Mouse (Mus musculus) kidney, postnatal 0 days (tissue): ENCODE data around the gene Ptprg. TPM values are rescaled to one million over a fixed set of nuclear protein-coding genes. Genes with fewer than 3 reads are reported as not detected.

ENCODE experiments used
- ATAC-seq: fragments of 200-750 bp; cut with Nextera tagmentation; replicated peaks from 2 replicates; pipeline ENCODE4 v1.8.0; 2017; ENCODE audit warnings: low read depth, moderate number of reproducible peaks, moderate TSS enrichment, moderate library complexity; ENCODE audit not compliant: low FRiP score
- DNase-seq: peaks from one replicate; pipeline ENCODE4 v3.0.0-alpha.2; 2016; ENCODE audit warnings: low spot score
- H3K27ac ChIP-seq: fragments of 300-500 bp; sonication (generic); 2 replicates; pipeline ENCODE4 v1.5.1; 2014; ENCODE audit warnings: mild to moderate bottlenecking
- H3K27me3 ChIP-seq: fragments of 300-500 bp; sonication (generic); 2 replicates; pipeline ENCODE4 v1.6.1; 2014; ENCODE audit warnings: low read length, mixed read lengths; ENCODE audit not compliant: insufficient read depth
- H3K36me3 ChIP-seq: fragments of 300-500 bp; sonication (generic); 2 replicates; pipeline ENCODE4 v1.6.1; 2014; ENCODE audit warnings: low read length, mixed read lengths; ENCODE audit not compliant: insufficient read depth
- H3K4me1 ChIP-seq: fragments of 300-500 bp; sonication (generic); replicated peaks from 2 replicates; pipeline ENCODE4 v1.6.1; 2014; ENCODE audit warnings: antibody characterized with exemption, low read length, mixed read lengths; ENCODE audit not compliant: insufficient read depth
- H3K4me2 ChIP-seq: fragments of 300-500 bp; sonication (generic); 2 replicates; pipeline ENCODE4 v1.6.1; 2014; ENCODE audit warnings: mild to moderate bottlenecking, low read length, moderate library complexity, mixed read lengths
- H3K4me3 ChIP-seq: fragments of 300-500 bp; sonication (generic); replicated peaks from 2 replicates; pipeline ENCODE4 v1.5.1; 2014; ENCODE audit warnings: low read depth, low read length
- H3K9ac ChIP-seq: fragments of 300-500 bp; sonication (generic); 2 replicates; pipeline ENCODE4 v1.6.1; 2014; ENCODE audit warnings: low read depth, low read length
- H3K9me3 ChIP-seq: fragments of 300-500 bp; sonication (generic); replicated peaks from 2 replicates; pipeline ENCODE4 v1.6.1; 2016; ENCODE audit warnings: low read length, inconsistent platforms, mixed read lengths
- CTCF ChIP-seq: IDR thresholded peaks from 2 replicates; pipeline ENCODE4 v1.5.1; 2016; ENCODE audit warnings: antibody characterized with exemption, low read depth, mild to moderate bottlenecking, moderate library complexity
- WGBS: fragments of 180-500 bp; shearing (Covaris S2); extraction: QIAGEN DNeasy Blood & Tissue Kit; methylation state at CpG from one replicate; pipeline ENCODE4 v1.1.7; 2014; 5-methylcytosine and 5-hydroxymethylcytosine counted together
- polyA plus RNA-seq: library from polyadenylated mRNA; unstranded; fragments of >200 nt; fragmentation: Nextera tagmentation; extraction: Ambion mirVana; gene quantifications from 2 replicates; pipeline ENCODE4 v1.2.1, GENCODE M21; 2015

Ptprg gene
- polyA plus RNA-seq, 1 experiment from 2014 or later, result 23.5 TPM

- Histone ChIP-seq H3K36me3 (no peaks in the 10 kb centered on the region), H3K4me1 (0 out of 2 replicates have a peak, but pooled peaks cover 4% of the 10 kb centered on the region), H3K27ac (no peak overlapping the region), H3K9ac (no peak overlapping the region), H3K27me3 (no peaks in the 10 kb centered on the region), H3K4me2 (no peak overlapping the region), H3K9me3 (no peaks in the 10 kb centered on the region), H3K4me3 (no peak overlapping the region)
- TF ChIP-seq CTCF, result no peak
- 82% methylated on average over 5 of the region's 5 CpGs for WGBS
- DNase-seq (no peak), ATAC-seq (no peak)
Observed at GRCm38 (mm10) chr14:11536121-11536520, 17.2 kb upstream of the Ptprg start.

GRCm38 (mm10) chr14:11551892-11552291 is 1.4 kb upstream of the Ptprg start:
- peak; percentile 65 for DNase-seq
- no peak for TF ChIP-seq CTCF
- Histone ChIP-seq H3K9me3 (no peaks in the 10 kb centered on the region), H3K9ac (no peak overlapping the region), H3K4me2 (peak overlapping the region; percentile 79), H3K36me3 (no peaks in the 10 kb centered on the region), H3K4me3 (peak overlapping the region; percentile 69), H3K4me1 (0 out of 2 replicates have a peak, but pooled peaks cover 4% of the 10 kb centered on the region), H3K27me3 (no peaks in the 10 kb centered on the region), H3K27ac (no peak overlapping the region)
- 8% methylated on average over 11 of the region's 11 CpGs for WGBS
- no peak for ATAC-seq

GRCm38 (mm10) chr14:11552521-11553272 is 635 bp upstream of the Ptprg start:
- peak overlapping the region; percentile 80 for H3K9ac ChIP-seq
- H3K9me3 ChIP-seq, result no peaks in the 10 kb centered on the region
- DNase-seq, result peak; percentile 58
- under 1% methylated on average over 33 of the region's 33 CpGs for WGBS
- no peaks in the 10 kb centered on the region for H3K27me3 ChIP-seq
- peak overlapping the region; percentile 69 for H3K4me3 ChIP-seq
- TF ChIP-seq CTCF, result no peak
- H3K27ac ChIP-seq, result peak overlapping the region; percentile 93
- peak; percentile 23 for ATAC-seq
- H3K4me2 ChIP-seq, result peak overlapping the region; percentile 79
- H3K4me1 ChIP-seq, result 0 out of 2 replicates have a peak, but pooled peaks cover 6% of the 10 kb centered on the region
- H3K36me3 ChIP-seq, result no peaks in the 10 kb centered on the region

GRCm38 (mm10) chr14:11553679-11554305 is 460 bp downstream of the Ptprg start:
- peak overlapping the region; percentile 69 for H3K4me3 ChIP-seq
- DNase-seq, result peak; percentile 74
- H3K4me2 ChIP-seq, result peak overlapping the region; percentile 79
- WGBS, result under 1% methylated on average over 56 of the region's 57 CpGs
- H3K27ac ChIP-seq, result peak overlapping the region; percentile 93
- 0 out of 2 replicates have a peak, but pooled peaks cover 6% of the 10 kb centered on the region for H3K4me1 ChIP-seq
- no peaks in the 10 kb centered on the region for H3K36me3 ChIP-seq
- H3K9me3 ChIP-seq, result no peaks in the 10 kb centered on the region
- TF ChIP-seq CTCF, result no peak; the same call in 1 of the 2 replicates
- H3K9ac ChIP-seq, result peak overlapping the region; percentile 80
- no peaks in the 10 kb centered on the region for H3K27me3 ChIP-seq
- ATAC-seq, result peak; percentile 53

- WGBS, result under 1% methylated on average over 46 of the region's 46 CpGs
- DNase-seq, result peak; percentile 79
Observed at GRCm38 (mm10) chr14:11554306-11555041, 1.1 kb downstream of the Ptprg start.

GRCm38 (mm10) chr14:11555061-11555501 is 1.7 kb downstream of the Ptprg start:
- Histone ChIP-seq H3K27ac (peak overlapping the region; percentile 93), H3K4me1 (0 out of 2 replicates have a peak, but pooled peaks cover 10% of the 10 kb centered on the region), H3K36me3 (no peaks in the 10 kb centered on the region), H3K9ac (peak overlapping the region; percentile 80), H3K27me3 (no peaks in the 10 kb centered on the region), H3K4me2 (peak overlapping the region; percentile 79), H3K9me3 (no peaks in the 10 kb centered on the region), H3K4me3 (peak overlapping the region; percentile 69)
- TF ChIP-seq CTCF, result no peak
- WGBS, result 0% methylated on average over 17 of the region's 17 CpGs
- 0 out of 2 replicates have a peak, but pooled peaks have one; percentile 6 for ATAC-seq
- DNase-seq, result peak; percentile 37

More at GRCm38 (mm10) chr14:11554306-11555041, 1.1 kb downstream of the Ptprg start:
- peak overlapping the region; percentile 69 for H3K4me3 ChIP-seq
- ATAC-seq, result peak; percentile 29
- H3K9me3 ChIP-seq, result no peaks in the 10 kb centered on the region
- no peaks in the 10 kb centered on the region for H3K36me3 ChIP-seq
- peak overlapping the region; percentile 79 for H3K4me2 ChIP-seq
- TF ChIP-seq CTCF, result no peak
- peak overlapping the region; percentile 80 for H3K9ac ChIP-seq
- H3K27me3 ChIP-seq, result no peaks in the 10 kb centered on the region
- 0 out of 2 replicates have a peak, but pooled peaks cover 6% of the 10 kb centered on the region for H3K4me1 ChIP-seq
- peak overlapping the region; percentile 93 for H3K27ac ChIP-seq
